Mouse (Mus musculus): ENCODE results near the gene Arrb1. TPM values are rescaled to one million over a fixed set of nuclear protein-coding genes. Genes with fewer than 3 reads are reported as not detected.

Gene Arrb1
- polyA plus RNA-seq, 2 experiments: 3.5 to 26.3 TPM

GRCm38 (mm10) chr7:99531408-99531970, 3.8 kb upstream of the Arrb1 start:
- Histone ChIP-seq H3K4me3 (replicated peaks; ENCODE audit: low read length) (no peak overlapping the region), H3K4me2 (replicated peaks; ENCODE audit: low read depth, low read length, severe bottlenecking) (no peak overlapping the region), H3K36me3 (ENCODE audit: control insufficient read depth, insufficient read depth, low read length) (no peaks in the 10 kb centered on the region), H3K9me3 (ENCODE audit: control insufficient read depth, low read length) (no peaks in the 10 kb centered on the region), H3K9ac (ENCODE audit: low read depth, low read length, severe bottlenecking) (no peak overlapping the region), H3K27ac (replicated peaks; ENCODE audit: low read depth, low read length) (no peak overlapping the region), H3K27me3 (ENCODE audit: control insufficient read depth, insufficient read depth, low read length) (no peaks in the 10 kb centered on the region), H3K4me1 (ENCODE audit: control insufficient read depth, insufficient read depth, low read length) (peaks cover 4% of the 10 kb centered on the region; the same call in 1 of the 2 replicates)
- no peak for ATAC-seq (ENCODE audit: low FRiP score, low read depth)
- WGBS: 75% methylated on average over 3 of the region's 3 CpGs
- no peak for DNase-seq (ENCODE audit: low spot score)
- no peak for TF ChIP-seq POLR2A (IDR thresholded peaks at IDR 0.05; ENCODE audit: borderline replicate concordance, extremely low read depth, insufficient read depth, insufficient read length)

- Histone ChIP-seq H3K36me3 (ENCODE audit: control insufficient read depth, insufficient read depth, low read length) (no peaks in the 10 kb centered on the region), H3K9me3 (ENCODE audit: control insufficient read depth, low read length) (no peaks in the 10 kb centered on the region), H3K4me1 (ENCODE audit: control insufficient read depth, insufficient read depth, low read length) (peaks cover 4% of the 10 kb centered on the region; the same call in 1 of the 2 replicates), H3K4me2 (replicated peaks; ENCODE audit: low read depth, low read length, severe bottlenecking) (no peak overlapping the region), H3K9ac (ENCODE audit: low read depth, low read length, severe bottlenecking) (no peak overlapping the region), H3K27me3 (ENCODE audit: control insufficient read depth, insufficient read depth, low read length) (no peaks in the 10 kb centered on the region), H3K4me3 (replicated peaks; ENCODE audit: low read length) (no peak overlapping the region), H3K27ac (replicated peaks; ENCODE audit: low read depth, low read length) (no peak overlapping the region)
- 83% methylated on average over 4 of the region's 4 CpGs for WGBS
- TF ChIP-seq POLR2A (IDR thresholded peaks at IDR 0.05; ENCODE audit: borderline replicate concordance, extremely low read depth, insufficient read depth, insufficient read length): no peak
- DNase-seq (ENCODE audit: low spot score) (no peak), ATAC-seq (ENCODE audit: low FRiP score, low read depth) (no peak)
Observed at GRCm38 (mm10) chr7:99532526-99532925, 2.7 kb upstream of the Arrb1 start.

DNA sequence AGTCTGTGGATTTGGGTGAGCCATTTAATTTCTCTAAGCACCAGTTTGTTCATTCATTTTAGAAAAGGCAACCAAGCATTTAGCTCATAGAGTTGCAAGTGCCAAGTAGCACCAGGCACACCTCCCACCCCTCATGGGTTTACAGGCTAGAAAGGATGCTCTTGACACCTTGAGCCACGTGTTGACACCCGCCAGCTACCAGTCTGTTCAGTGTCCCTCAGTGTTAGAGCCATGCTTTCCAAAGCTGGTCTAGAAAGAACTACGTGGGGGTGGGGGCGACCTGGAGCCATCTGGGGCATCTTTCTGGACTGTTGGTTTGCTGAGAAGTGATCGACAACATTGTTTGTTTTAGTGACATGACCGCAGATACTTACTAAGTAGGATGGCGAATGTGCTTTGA, 1.7 kb upstream of the Arrb1 start:
- ATAC-seq (ENCODE audit: low FRiP score, low read depth) (no peak), DNase-seq (ENCODE audit: low spot score) (no peak)
- Histone ChIP-seq H3K4me1 (ENCODE audit: control insufficient read depth, insufficient read depth, low read length) (peaks cover 9% of the 10 kb centered on the region), H3K9me3 (ENCODE audit: control insufficient read depth, low read length) (no peaks in the 10 kb centered on the region), H3K36me3 (ENCODE audit: control insufficient read depth, insufficient read depth, low read length) (no peaks in the 10 kb centered on the region), H3K4me2 (replicated peaks; ENCODE audit: low read depth, low read length, severe bottlenecking) (no peak overlapping the region), H3K4me3 (replicated peaks; ENCODE audit: low read length) (no peak overlapping the region), H3K27ac (replicated peaks; ENCODE audit: low read depth, low read length) (no peak overlapping the region), H3K27me3 (ENCODE audit: control insufficient read depth, insufficient read depth, low read length) (no peaks in the 10 kb centered on the region), H3K9ac (ENCODE audit: low read depth, low read length, severe bottlenecking) (no peak overlapping the region)
- TF ChIP-seq POLR2A (IDR thresholded peaks at IDR 0.05; ENCODE audit: borderline replicate concordance, extremely low read depth, insufficient read depth, insufficient read length): no peak
- 78% methylated on average over 7 of the region's 7 CpGs for WGBS

DNA sequence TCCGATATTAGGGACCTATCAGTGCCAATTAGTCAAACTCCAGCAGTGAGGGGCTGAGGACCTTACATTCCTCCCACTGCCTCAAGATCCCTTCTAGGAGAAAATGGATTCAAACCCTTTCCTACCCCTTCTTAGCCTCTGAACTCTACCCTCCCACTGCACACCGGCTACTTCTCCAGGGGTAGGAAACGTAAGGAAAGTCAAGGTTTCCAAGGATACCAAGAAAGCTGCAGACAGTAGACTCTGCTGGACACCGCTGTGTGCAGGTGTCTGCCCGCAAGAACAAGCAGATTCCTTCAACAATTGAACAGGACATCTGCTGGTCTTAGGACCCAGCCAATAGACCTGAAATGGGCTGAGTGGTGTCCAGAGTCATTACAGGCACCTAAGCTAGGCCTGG, 765 bp upstream of the Arrb1 start:
- Histone ChIP-seq H3K27me3 (ENCODE audit: control insufficient read depth, insufficient read depth, low read length) (no peaks in the 10 kb centered on the region), H3K36me3 (ENCODE audit: control insufficient read depth, insufficient read depth, low read length) (no peaks in the 10 kb centered on the region), H3K4me1 (ENCODE audit: control insufficient read depth, insufficient read depth, low read length) (peaks cover 15% of the 10 kb centered on the region), H3K4me2 (replicated peaks; ENCODE audit: low read depth, low read length, severe bottlenecking) (peak overlapping the region; percentile 85), H3K27ac (replicated peaks; ENCODE audit: low read depth, low read length) (no peak overlapping the region), H3K9ac (ENCODE audit: low read depth, low read length, severe bottlenecking) (peak overlapping the region; percentile 84; the same call in 1 of the 2 replicates), H3K4me3 (replicated peaks; ENCODE audit: low read length) (peak overlapping the region; percentile 69), H3K9me3 (ENCODE audit: control insufficient read depth, low read length) (no peaks in the 10 kb centered on the region)
- DNase-seq (ENCODE audit: low spot score) (no peak), ATAC-seq (ENCODE audit: low FRiP score, low read depth) (no peak)
- WGBS: 33% methylated on average over 5 of the region's 5 CpGs
- no peak for TF ChIP-seq POLR2A (IDR thresholded peaks at IDR 0.05; ENCODE audit: borderline replicate concordance, extremely low read depth, insufficient read depth, insufficient read length)

DNA sequence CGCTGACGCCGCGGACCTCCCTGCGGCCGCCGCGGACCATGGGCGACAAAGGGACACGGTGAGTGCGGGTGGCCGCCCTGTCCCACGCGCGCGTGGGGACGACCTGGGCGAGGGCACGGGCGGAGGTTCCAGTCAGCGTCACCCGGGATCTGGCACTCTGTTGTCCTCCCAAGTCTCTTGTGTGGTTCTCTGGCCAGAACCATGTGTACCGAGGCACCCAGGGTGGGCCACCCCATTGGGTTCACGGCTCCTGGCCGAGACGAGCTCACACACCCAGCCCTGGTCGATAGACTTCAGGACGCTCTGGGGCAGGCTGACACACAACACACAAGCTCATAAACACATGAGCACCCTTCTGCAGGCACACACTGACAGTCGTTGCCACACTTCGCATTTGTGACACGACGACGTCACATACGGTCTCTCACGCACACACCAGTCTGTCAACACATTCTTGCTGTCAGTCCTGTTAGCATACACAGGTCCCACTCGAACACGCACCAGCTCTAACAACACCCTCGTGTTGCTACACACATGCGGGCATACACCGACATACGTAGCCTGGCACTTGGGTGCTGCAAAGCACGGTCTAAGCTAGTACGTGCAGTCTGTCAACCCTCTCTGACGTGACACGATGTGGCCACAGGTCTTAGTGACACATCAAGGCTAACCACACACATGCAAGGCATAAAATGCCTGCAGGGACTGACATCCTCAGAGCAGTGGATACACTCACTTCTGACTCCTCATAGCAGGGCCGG, 655 bp downstream of the Arrb1 start:
- 0 out of 2 replicates have a peak, but pooled peaks have one; percentile 9 for TF ChIP-seq POLR2A (IDR thresholded peaks at IDR 0.05; ENCODE audit: borderline replicate concordance, extremely low read depth, insufficient read depth, insufficient read length)
- DNase-seq (ENCODE audit: low spot score) (no peak), ATAC-seq (ENCODE audit: low FRiP score, low read depth) (peak; percentile 21; the same call in 1 of the 2 replicates)
- Histone ChIP-seq H3K4me2 (replicated peaks; ENCODE audit: low read depth, low read length, severe bottlenecking) (peak overlapping the region; percentile 85), H3K9ac (ENCODE audit: low read depth, low read length, severe bottlenecking) (peak overlapping the region; percentile 84), H3K9me3 (ENCODE audit: control insufficient read depth, low read length) (no peaks in the 10 kb centered on the region), H3K27ac (replicated peaks; ENCODE audit: low read depth, low read length) (peak overlapping the region; percentile 52; the same call in 1 of the 2 replicates), H3K27me3 (ENCODE audit: control insufficient read depth, insufficient read depth, low read length) (no peaks in the 10 kb centered on the region), H3K4me3 (replicated peaks; ENCODE audit: low read length) (peak overlapping the region; percentile 69), H3K36me3 (ENCODE audit: control insufficient read depth, insufficient read depth, low read length) (no peaks in the 10 kb centered on the region), H3K4me1 (ENCODE audit: control insufficient read depth, insufficient read depth, low read length) (peaks cover 25% of the 10 kb centered on the region)
- 17% methylated on average over 24 of the region's 46 CpGs for WGBS
